Mouse (Mus musculus): ENCODE results near the gene Slamf9. TPM values are rescaled to one million over a fixed set of nuclear protein-coding genes. Genes with fewer than 3 reads are reported as not detected.

The Slamf9 gene
- polyA plus RNA-seq, 1 experiment: 4.7 TPM

DNA sequence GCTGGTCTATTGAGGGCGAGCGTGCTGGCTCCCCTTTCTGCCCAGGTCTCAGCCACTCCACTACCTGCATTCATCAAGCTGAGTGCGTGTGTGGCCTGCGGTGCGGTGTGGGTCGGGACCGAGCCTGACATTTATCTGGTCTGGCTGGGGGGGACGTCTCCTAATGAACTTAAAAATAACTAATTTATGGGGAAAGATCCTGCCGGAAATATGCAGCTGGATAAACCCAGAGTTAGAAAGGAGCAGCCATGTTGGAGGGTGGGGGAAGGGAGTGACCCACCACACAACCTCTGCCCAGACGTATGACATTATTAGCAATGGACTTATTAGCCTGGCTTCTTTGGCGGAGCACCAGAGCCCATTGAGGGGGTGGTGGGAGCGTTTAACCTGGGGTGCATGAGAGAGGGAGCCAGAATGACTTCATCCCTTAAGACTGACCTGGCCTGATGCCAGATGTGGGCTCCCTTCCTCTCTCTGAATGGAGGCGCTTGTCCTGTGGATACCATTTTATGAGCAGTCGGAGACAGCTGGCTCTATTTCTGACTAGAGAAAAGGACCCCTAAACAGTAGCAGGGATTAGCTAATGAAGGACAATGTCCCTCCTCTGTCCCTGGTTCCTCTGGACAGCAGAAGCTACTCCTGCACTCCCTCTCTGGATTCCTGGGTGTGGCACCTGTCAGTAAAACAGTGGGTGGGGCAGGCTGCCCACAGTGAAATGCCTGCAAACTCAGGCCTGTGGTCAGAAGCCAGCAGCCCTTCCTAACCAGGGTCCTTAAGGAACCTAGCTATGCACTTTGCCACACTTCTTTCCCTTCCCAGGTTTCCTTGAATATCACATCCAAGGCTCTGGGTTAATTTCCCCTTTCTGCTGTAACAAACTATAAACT is 28.2 kb downstream of the Slamf9 start:
- H3K36me3 ChIP-seq (ENCODE audit: control insufficient read depth, insufficient read depth): peaks cover 25% of the 10 kb centered on the region
- H3ac ChIP-seq (ENCODE audit: control insufficient read depth, insufficient read length): peak overlapping the region; percentile 38
- H3K79me2 ChIP-seq (ENCODE audit: control insufficient read depth, insufficient read depth): peaks cover 37% of the 10 kb centered on the region
- H3K4me3 ChIP-seq: peak overlapping the region; percentile 99
- no peaks in the 10 kb centered on the region for H3K27me3 ChIP-seq (ENCODE audit: control insufficient read depth, insufficient read depth, insufficient read length)
- no peak for TF ChIP-seq REST (IDR thresholded peaks at IDR 0.05; ENCODE audit: insufficient read depth, insufficient read length)
- peak; percentile 31 for TF ChIP-seq POLR2AphosphoS2 (IDR thresholded peaks at IDR 0.05; ENCODE audit: insufficient read length, low read depth)
- peak; percentile 37 for TF ChIP-seq POLR2A (IDR thresholded peaks at IDR 0.05; ENCODE audit: insufficient read length, low read depth)
- no peak for TF ChIP-seq SRF (IDR thresholded peaks at IDR 0.05; ENCODE audit: control insufficient read depth, insufficient read length, low read depth)
- no peak for TF ChIP-seq MAX (IDR thresholded peaks at IDR 0.05; ENCODE audit: low read depth)
- TF ChIP-seq MYOG (IDR thresholded peaks at IDR 0.05; ENCODE audit: control insufficient read depth in 1 of 3, insufficient read depth in 1 of 3, insufficient read length in 2 of 3, low read depth in 2 of 3): peak in 1 of 3 experiments; percentile 81
- no peak for TF ChIP-seq TCF12 (IDR thresholded peaks at IDR 0.05; ENCODE audit: insufficient read depth, poor library complexity, severe bottlenecking)
- no peak for TF ChIP-seq TCF3 (IDR thresholded peaks at IDR 0.05; ENCODE audit: insufficient read length, low read depth)
- peak in 2 of 3 experiments; percentile 44 to 61 for TF ChIP-seq MYOD1 (IDR thresholded peaks at IDR 0.05; ENCODE audit: control insufficient read depth in 1 of 3, insufficient read length in 2 of 3, low read depth in 2 of 3)
- no peak for TF ChIP-seq USF1 (IDR thresholded peaks at IDR 0.05; ENCODE audit: low read depth)
- TF ChIP-seq CEBPB (IDR thresholded peaks at IDR 0.05; ENCODE audit: insufficient read depth, poor library complexity, severe bottlenecking): no peak
- TF ChIP-seq E2F4 (IDR thresholded peaks at IDR 0.05; ENCODE audit: insufficient read depth): no peak
- H3K4me2 ChIP-seq (ENCODE audit: low read depth): peak overlapping the region; percentile 100

DNA sequence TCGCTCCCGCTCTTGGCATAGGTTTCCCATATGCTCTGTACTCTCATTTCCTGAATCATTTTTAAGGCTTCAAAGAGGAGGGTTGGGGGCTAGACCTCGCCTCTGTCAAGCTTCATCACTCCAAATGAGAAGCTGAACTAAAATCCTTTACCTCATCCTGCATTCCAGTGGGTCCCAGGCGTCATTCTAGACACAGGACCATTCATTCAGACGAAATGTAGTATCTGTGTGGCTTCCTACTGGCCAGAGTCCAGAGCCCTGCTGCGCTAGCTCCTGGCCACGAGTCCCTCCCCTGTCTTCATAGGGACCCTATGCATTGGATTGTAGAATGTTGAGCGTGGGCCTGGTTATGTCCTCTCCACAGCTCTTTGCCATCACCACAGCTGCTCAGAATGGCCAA is 29.6 kb downstream of the Slamf9 start:
- H3K4me2 ChIP-seq (ENCODE audit: low read depth): peak overlapping the region; percentile 55
- peaks cover 30% of the 10 kb centered on the region for H3K36me3 ChIP-seq (ENCODE audit: control insufficient read depth, insufficient read depth)
- no peak overlapping the region for H3K4me3 ChIP-seq

DNA sequence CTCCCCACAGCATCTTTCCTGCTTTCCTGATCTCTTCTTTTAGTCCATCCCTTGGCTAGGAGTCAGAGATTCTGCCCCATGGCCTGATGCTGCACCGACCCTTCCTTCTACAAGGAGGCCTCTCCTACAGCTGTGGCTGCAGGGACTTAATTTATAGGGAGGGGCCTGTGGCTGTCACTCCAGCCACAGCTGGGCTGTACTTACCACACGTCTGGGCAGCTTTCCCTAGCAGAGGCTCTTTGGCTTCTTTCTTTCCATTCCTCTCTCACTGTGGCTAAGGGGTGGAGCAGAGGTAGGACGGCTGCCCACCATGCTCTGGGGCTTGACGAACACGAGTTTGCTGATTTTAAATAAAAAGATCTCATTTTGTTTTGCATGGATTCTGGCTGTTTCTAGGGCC is 31.8 kb downstream of the Slamf9 start:
- H3ac ChIP-seq (ENCODE audit: control insufficient read depth, insufficient read length): no peak overlapping the region
- H3K4me2 ChIP-seq (ENCODE audit: low read depth): no peak overlapping the region
- no peak overlapping the region for H3K4me3 ChIP-seq
- no peak for TF ChIP-seq TCF12 (IDR thresholded peaks at IDR 0.05; ENCODE audit: insufficient read depth, poor library complexity, severe bottlenecking)
- no peak for TF ChIP-seq REST (IDR thresholded peaks at IDR 0.05; ENCODE audit: insufficient read depth, insufficient read length)
- TF ChIP-seq MYOG (IDR thresholded peaks at IDR 0.05; ENCODE audit: control insufficient read depth in 1 of 3, insufficient read depth in 1 of 3, insufficient read length in 2 of 3, low read depth in 2 of 3): no peak
- no peak for TF ChIP-seq TCF3 (IDR thresholded peaks at IDR 0.05; ENCODE audit: insufficient read length, low read depth)
- TF ChIP-seq USF1 (IDR thresholded peaks at IDR 0.05; ENCODE audit: low read depth): no peak
- TF ChIP-seq SRF (IDR thresholded peaks at IDR 0.05; ENCODE audit: control insufficient read depth, insufficient read length, low read depth): no peak
- no peak for TF ChIP-seq CEBPB (IDR thresholded peaks at IDR 0.05; ENCODE audit: insufficient read depth, poor library complexity, severe bottlenecking)
- TF ChIP-seq E2F4 (IDR thresholded peaks at IDR 0.05; ENCODE audit: insufficient read depth): no peak
- TF ChIP-seq POLR2A (IDR thresholded peaks at IDR 0.05; ENCODE audit: insufficient read length, low read depth): no peak
- no peak for TF ChIP-seq POLR2AphosphoS2 (IDR thresholded peaks at IDR 0.05; ENCODE audit: insufficient read length, low read depth)
- no peak for TF ChIP-seq MAX (IDR thresholded peaks at IDR 0.05; ENCODE audit: low read depth)
- no peak for TF ChIP-seq MYOD1 (IDR thresholded peaks at IDR 0.05; ENCODE audit: control insufficient read depth in 1 of 3, insufficient read length in 2 of 3, low read depth in 2 of 3)
- H3K36me3 ChIP-seq (ENCODE audit: control insufficient read depth, insufficient read depth): peaks cover 30% of the 10 kb centered on the region
- H3K79me2 ChIP-seq (ENCODE audit: control insufficient read depth, insufficient read depth): peaks cover 27% of the 10 kb centered on the region
- H3K27me3 ChIP-seq (ENCODE audit: control insufficient read depth, insufficient read depth, insufficient read length): no peaks in the 10 kb centered on the region

More for the DNA sequence above, 29.6 kb downstream of the Slamf9 start:
- Histone ChIP-seq H3ac (ENCODE audit: control insufficient read depth, insufficient read length) (no peak overlapping the region), H3K27me3 (ENCODE audit: control insufficient read depth, insufficient read depth, insufficient read length) (no peaks in the 10 kb centered on the region), H3K79me2 (ENCODE audit: control insufficient read depth, insufficient read depth) (peaks cover 37% of the 10 kb centered on the region)
- TF ChIP-seq POLR2A (IDR thresholded peaks at IDR 0.05; ENCODE audit: insufficient read length, low read depth) (no peak), MYOG (IDR thresholded peaks at IDR 0.05; ENCODE audit: control insufficient read depth in 1 of 3, insufficient read depth in 1 of 3, insufficient read length in 2 of 3, low read depth in 2 of 3) (no peak), REST (IDR thresholded peaks at IDR 0.05; ENCODE audit: insufficient read depth, insufficient read length) (no peak), SRF (IDR thresholded peaks at IDR 0.05; ENCODE audit: control insufficient read depth, insufficient read length, low read depth) (no peak), POLR2AphosphoS2 (IDR thresholded peaks at IDR 0.05; ENCODE audit: insufficient read length, low read depth) (no peak), MAX (IDR thresholded peaks at IDR 0.05; ENCODE audit: low read depth) (no peak), CEBPB (IDR thresholded peaks at IDR 0.05; ENCODE audit: insufficient read depth, poor library complexity, severe bottlenecking) (no peak), TCF3 (IDR thresholded peaks at IDR 0.05; ENCODE audit: insufficient read length, low read depth) (no peak)

DNA sequence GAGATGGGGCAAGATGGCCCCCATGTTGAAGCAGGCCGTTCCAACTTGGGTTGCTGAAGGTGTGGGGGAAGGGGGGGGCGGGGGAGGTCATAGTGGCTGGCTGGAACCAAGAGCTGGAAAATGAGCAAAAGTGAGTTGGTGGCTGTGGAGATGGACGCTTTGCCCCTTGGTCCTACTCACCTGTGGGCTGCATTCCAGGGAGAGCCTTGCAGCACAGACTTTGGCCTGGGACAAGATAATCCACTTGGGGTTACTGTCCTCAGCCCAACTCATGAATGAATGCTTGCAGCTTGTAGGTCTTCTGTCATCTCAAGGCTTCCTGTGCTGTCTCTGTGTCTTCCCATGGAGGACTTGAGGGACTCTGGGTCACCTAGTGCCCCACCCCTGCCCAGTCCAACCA is 32.5 kb downstream of the Slamf9 start:
- Histone ChIP-seq H3K36me3 (ENCODE audit: control insufficient read depth, insufficient read depth) (peaks cover 30% of the 10 kb centered on the region), H3K4me3 (no peak overlapping the region), H3K27me3 (ENCODE audit: control insufficient read depth, insufficient read depth, insufficient read length) (no peaks in the 10 kb centered on the region), H3K79me2 (ENCODE audit: control insufficient read depth, insufficient read depth) (peaks cover 20% of the 10 kb centered on the region), H3ac (ENCODE audit: control insufficient read depth, insufficient read length) (no peak overlapping the region), H3K4me2 (ENCODE audit: low read depth) (no peak overlapping the region)
- TF ChIP-seq POLR2AphosphoS2 (IDR thresholded peaks at IDR 0.05; ENCODE audit: insufficient read length, low read depth): peak; percentile 30
- no peak for TF ChIP-seq MAX (IDR thresholded peaks at IDR 0.05; ENCODE audit: low read depth)
- no peak for TF ChIP-seq USF1 (IDR thresholded peaks at IDR 0.05; ENCODE audit: low read depth)
- TF ChIP-seq CEBPB (IDR thresholded peaks at IDR 0.05; ENCODE audit: insufficient read depth, poor library complexity, severe bottlenecking): no peak
